Mouse (Mus musculus) CD4-positive helper T cell, adult 2 months (primary cell): Measurements from ENCODE around the gene Selenoh.
A peak's percentile ranks its signal among the peaks of the same experiment; 100 is the strongest.

Experiments used
- DNase-seq: peaks from one replicate; pipeline ENCODE4 v3.0.0-alpha.2; 2012; ENCODE audit warnings: low read depth, missing footprints, low spot score

Gene Selenoh

DNA sequence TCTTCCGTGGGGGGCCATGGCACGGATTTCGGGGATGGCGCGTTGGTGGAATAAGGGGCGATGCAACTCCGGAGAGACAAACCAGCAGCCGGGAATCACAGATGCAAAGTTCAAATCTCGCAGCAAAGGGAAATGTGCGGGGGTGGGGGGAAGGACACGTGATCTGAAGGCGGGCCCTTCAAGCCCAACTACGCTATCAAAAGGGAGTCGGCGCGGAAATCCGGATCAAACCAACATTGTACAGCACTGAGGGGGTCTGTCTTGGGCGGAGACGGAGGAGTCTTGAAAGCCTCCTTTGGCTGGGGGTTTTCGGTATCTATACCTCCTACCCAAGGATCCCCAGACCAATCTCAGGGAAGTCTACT is at the start of gene Selenoh:
Selenoh (minus strand) TSS at position 202 of the 365 bp plus-strand sequence.
- DNase-seq = peak; percentile 91

DNA sequence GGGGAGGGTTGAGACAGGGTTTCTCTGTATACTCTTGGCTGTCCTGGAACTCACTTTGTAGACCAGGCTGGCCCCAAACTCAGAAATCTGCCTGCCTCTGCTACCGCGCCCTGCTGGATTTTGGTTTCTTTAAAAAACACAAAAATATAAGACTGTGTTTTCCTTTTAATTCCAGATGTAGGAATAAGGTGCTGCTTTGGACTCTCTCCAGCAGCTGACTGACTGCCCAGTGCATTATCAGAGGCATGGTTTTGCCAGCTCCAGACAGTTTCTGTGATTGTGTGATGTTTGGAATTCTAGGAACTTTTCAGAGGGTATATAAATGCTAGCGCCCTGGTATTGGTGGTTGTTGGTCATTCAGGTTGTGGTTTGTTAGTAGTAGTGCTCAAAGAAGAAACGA is 46.8 kb upstream of the Selenoh start:
- DNase-seq = no peak

DNA sequence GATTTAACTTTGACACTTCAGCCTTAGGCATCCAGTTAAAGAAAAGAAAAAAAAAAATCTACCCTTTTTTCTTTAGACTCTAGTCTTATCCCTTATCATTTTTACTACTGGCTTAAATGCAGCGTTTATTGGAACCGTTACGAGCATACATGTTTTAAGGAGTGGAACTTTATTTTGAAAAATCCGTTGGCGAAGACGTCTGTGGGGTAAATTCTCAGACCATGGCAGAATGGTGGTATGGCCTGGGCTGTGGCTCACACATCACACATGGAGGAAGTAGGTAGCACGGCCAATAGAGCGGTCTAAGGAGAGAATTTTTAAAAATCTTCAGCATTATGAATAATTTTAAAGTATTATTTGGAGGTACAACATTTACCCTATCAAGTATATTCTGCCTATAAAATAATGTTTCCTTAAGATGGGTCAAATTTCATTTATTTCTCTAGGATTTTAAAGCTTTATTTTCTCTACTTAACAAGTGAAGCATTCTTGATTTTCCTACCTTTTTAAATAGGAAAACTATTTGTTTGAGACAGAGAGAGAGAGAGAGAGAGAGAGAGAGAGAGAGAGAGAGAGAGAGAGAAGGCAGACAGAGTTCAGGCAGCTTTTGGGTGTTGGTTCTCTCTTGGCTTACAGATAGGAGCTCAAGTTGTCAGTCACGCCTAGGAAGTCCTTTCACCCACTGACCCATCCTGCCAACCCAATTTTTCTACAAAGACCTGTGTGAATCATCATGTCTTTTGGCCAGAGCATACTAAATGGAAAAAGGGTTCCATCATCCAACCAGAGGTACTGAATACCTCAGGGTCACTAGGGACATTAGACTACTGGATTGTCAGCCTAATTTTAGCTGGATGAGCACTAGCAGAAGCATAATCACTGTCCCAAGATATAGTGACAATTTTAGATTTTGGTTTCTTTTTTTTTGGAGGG is 46.1 kb upstream of the Selenoh start:
- no peak for DNase-seq

DNA sequence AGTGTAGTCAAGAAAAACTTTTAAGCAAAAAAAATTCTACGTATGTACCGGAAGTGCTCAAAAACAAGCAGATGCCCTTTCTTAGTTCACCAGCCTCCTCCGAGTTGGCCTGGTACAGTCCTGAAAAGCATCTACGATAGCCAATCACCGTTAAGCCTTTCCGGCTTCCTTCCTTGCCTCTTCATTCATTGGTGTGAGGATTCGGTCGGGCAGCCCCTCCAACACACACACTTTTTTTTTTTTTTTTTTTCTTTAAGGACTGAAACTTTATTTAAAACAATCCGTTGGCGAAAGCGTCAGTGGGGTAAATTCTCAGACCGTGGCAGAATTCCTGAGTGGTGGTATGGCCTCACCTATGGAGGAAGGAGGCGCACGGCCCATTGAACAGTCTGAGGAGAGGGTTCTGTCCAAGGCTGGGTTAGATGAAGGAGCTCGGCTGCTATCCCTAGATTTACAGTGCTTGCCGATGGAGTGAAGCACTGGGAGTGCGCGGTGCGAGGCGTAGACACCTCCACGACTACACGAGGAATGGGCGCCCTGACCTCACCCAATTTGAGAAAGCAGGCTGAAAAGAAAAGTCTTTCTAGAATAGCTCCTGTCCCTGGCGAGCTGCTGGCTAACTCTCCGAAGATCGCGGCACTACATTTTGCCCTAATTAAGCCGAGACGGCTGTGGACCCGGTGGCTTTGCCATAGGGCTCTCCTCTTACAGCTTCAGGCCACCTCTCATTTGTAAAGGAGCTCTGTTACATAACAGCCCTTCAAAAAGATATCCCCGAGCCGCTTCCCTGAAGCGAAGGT is 45.2 kb upstream of the Selenoh start:
- peak; percentile 98 for DNase-seq

DNA sequence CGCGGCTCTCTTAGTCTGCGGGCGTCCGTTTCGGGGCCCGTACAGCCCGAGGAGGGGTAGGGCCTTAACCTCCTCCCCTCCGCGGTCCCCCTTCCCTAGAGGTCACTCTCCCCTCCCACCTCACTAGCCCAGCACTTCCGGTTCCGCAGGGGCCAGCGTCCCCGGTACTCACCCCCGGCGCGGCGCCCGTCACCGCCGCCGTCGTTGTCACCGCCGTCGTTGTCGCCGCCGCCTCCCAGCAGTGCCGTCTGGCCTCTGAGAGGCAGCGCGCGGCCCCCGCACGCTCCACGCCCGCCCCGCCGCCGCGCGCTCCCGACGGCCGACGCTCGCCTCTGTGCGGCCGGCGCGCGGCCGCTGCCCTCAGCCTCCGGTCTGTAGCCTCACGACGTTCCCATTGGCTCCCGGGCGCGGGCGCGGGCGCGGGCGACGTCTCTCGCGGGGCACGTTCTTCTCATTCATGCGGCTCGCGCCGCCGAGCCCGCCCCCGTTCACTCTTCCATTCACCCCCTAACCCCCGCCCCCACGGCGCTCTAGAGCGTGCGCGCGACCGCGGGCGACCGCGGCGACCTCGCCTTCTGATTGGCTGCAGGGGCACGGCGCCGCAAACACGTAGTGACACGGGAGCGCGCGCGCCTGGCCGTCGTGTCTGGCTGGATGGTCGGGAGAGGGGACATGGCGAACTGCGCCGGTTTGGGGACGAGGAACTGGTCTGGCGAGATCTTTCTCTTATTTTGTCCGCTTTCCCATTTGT is 44.4 kb upstream of the Selenoh start, which contains the start of gene Zdhhc5:
Zdhhc5 (minus strand) TSS at position 370 of the 751 bp plus-strand sequence.
- DNase-seq = peak; percentile 100

DNA sequence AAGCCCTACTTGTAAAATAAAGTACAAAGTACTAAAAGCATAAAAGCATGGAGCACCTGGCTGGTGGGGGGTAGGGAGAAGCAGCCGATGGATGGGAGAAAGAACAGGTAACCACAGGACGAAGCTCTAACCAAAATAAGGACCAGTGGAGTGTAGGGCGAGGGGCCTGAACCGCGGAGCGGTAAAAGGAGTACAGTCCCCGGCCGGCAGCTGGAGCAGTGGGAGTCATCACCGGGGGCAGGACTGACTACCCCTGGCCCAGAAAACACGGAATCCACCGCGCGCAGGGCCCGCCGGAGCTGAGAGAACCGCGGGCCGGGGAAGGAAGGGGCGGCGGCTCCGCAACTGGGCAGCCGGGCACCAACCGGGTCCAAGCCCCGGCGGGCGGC is 43.8 kb upstream of the Selenoh start:
- no peak for DNase-seq

DNA sequence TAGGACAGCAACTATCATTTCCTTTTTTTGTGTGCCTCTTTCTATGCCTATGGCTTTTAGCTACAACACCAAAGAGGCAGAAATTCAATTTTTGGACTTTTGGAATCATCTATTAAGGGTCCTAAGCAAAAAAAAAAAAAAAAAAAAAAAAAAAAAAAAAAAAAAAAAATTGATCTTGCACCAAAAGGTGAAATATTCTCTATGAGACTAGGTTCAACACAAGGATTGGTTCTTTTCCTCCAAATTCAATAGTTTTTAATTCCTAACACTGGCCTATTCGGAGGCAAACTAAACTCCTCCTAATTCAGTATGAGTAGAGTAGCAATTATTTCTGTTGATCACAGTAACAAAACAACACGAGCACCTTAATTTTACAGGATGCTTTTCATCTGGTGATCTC is 41.3 kb upstream of the Selenoh start:
- DNase-seq = no peak

DNA sequence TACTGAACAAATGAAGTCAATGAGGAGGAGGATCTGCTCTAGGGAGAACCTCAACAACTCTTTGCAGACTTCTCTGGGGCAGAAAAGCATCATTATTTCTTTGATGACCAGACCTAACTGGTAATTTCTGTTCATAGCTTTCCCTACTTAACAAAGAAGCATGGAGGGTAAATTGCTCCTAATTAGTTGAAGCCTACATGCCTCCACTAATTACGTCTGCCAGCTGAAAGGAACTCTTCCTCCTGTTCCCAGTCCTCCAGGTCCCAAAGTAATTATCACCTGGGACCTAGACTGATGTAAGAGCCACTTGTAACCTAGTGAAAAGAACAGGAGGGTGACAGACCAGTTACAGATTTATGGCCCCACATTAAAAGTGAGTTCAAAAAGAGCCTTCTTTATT is 37.0 kb upstream of the Selenoh start:
- DNase-seq = no peak

DNA sequence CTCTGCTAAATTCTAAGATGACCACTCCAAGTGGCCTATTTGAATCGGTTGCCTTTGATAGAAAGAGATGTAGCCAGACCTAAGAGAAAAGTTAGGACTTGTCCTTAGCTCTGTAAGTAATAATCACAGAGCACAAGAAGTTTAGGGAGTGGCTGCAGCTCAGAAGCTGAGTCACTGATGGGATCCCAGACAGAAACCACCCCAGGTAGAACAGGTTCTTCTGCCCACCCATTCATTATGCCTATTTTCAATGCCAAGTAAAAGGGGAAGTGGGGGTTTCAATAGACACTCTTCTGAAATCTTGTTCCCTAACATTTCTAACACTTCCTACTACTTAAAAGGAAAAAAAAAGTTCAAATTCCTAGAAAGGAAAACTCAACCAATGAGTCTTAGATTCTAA is 34.7 kb upstream of the Selenoh start:
- DNase-seq = no peak

DNA sequence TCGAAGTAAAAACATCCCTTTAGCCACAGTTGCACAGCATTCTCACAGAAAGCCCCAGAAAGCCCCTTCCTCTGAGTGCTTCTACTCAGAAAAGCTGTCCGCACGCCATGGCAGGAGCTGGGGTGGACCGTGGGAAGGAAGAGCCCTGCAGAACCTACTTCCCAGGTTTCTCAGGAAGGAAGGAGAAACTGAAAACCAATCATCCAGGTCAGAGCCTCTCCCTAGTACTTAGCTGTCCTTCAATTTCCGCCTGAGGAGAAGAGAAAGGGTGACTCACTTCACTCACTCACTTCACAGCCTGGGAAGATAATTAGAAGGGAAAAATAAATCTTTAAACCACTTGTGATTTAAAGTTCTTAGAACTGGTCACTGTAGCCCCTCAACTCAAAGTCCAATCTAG is 33.8 kb upstream of the Selenoh start:
- no peak for DNase-seq

DNA sequence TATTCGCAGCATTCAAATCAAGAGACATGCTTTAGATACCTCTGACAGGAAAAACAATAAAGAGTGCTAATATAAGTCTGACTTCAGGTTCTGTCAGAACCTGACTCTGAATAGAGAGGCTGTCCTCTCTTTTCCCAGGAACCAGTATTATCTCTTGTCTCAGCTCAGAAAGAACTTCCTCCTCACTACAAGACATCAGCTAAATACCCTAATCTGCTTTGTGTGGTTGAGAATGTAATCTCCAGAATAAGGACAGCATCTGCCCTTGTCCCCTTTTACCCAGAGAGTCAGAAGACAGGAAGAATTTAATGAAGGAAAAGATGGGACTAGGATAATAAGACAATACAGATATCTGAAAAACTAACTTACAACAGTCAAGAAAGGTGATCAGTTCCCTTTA is 32.9 kb upstream of the Selenoh start:
- no peak for DNase-seq

DNA sequence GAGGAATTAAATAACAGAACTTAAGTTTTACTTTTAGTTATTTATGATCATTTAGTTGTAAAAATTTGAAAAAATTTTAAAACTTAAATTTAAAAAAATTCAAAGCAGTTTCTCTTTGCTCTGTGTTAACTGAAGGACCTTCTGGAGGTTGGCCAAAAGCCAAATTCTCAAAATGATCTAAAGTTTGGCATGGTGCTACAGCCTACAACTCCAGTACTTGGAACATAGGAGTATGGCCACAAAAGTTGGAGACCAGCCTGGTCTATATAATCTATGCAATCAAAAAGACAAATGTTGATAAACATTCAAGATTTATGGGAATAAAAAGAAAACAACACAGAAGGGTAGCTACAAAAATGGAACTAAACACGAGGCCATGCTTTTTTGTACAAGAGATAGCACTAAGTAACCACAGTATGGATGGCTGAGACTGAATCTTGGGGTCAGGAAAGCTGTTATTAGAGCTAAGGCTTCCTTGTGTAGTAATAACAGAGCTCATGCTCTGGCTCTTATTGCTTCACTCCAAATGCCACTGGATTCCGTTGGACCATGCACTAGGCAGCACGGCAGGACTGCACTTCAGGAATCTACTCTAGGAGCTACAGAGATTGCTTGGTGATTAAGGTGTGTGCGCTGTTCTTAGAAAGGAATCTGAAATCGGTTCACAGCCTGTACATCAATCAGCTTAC is 24.6 kb upstream of the Selenoh start:
- no peak for DNase-seq

DNA sequence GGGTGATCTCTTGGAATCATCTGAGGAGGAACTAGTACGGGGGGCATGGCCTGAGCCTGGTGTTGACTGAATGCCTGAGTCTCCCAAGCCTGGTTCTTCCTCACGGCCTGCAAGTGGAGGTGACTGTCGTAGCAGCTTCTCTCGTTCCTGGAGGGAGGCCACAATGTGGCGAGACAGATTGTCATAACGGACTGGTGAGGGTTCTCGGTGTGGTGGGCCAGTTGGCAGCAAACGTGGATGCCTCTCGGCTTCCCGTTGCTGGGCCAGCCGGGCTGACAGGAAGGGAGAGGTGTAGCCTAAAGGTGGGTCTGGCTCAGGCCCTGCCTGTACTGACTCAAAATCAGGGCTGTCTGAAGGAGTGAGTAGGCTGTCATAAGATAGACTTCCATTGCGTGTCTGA is 19.5 kb upstream of the Selenoh start:
- DNase-seq = no peak

DNA sequence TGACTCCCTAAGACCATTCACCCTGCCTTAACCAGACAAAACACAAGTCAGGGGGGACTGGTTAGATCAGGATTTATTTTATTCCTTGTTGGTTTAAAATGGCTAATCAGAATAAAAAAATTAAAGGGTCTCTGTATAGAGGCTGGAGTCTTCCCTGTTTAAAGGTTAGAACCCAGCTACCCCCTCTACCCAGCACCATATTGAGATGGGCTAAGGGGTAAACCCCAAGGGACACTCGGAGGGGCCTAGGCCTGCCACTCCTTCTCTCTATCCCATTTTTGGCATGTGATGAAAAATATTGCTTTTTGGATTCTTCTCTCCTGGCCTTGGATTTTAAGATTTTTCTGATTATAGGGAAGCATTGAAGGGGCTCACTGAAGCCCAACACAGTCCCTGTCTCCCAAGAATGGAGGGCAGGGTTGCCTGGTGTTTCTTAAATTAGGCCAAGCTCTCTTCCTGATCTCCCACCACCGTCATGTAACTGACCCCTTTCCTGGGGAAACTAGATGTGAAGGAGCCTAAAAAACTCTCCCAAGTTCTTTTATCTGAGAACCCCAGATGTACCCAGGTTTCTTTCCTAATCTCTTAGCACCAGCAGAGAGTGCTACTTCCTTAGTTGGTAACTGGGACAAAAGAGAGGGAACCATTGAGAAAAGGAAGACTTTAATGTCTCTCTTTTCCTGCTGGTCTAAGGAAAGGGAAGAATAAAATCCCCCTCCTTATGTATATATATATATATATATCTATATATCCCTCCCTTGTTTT is 17.7 kb upstream of the Selenoh start:
- no peak for DNase-seq

DNA sequence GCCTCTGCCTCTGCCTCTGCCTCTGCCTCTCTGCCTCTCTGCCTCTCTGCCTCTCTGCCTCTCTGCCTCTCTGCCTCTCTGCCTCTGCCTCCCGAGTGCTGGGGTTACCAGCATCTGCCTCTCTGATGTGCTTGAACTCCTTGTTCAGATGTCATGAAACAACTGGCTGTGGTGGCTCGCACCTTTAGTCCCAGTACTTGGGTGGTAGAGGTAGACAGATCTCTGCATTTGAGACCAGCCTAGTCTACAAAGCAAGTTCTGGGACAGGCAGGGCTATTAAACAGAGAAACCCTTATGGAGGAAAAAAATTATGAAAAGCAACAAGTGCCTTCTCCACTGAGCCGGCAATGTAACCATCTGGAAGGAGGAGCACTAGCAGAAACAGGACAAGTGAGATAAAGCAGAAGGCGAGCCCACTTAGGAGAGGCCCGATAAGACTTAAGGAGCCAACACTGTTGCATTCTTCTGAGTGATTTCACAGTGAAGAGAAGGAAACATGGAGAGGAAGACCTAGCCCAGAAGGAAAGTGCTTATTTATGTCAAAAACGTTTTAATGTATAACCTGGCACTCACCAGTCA is 12.1 kb upstream of the Selenoh start:
- no peak for DNase-seq

DNA sequence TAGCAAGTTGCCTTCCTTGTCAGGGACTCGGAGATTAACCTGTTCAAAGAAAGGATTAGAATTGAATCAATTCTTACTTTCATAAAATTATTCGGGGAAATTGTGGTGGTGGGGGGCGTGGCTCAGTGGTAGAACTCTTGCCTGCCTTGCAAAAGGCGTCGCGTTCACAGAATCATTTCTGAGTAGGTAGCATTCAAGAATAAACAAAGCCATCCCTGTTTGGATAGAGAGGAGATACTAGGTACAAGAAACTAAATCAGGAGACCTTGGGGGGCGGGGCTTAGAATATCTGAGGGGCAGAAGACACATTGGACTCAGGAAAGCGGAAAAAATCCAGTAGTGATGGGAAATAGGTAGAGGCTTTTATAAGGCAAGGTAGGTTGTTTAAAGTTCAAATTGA is 8.4 kb upstream of the Selenoh start, which contains the start of gene Tmx2:
Tmx2 (minus strand) TSS at position 125 of the 400 bp plus-strand sequence.
- peak; percentile 14 for DNase-seq

DNA sequence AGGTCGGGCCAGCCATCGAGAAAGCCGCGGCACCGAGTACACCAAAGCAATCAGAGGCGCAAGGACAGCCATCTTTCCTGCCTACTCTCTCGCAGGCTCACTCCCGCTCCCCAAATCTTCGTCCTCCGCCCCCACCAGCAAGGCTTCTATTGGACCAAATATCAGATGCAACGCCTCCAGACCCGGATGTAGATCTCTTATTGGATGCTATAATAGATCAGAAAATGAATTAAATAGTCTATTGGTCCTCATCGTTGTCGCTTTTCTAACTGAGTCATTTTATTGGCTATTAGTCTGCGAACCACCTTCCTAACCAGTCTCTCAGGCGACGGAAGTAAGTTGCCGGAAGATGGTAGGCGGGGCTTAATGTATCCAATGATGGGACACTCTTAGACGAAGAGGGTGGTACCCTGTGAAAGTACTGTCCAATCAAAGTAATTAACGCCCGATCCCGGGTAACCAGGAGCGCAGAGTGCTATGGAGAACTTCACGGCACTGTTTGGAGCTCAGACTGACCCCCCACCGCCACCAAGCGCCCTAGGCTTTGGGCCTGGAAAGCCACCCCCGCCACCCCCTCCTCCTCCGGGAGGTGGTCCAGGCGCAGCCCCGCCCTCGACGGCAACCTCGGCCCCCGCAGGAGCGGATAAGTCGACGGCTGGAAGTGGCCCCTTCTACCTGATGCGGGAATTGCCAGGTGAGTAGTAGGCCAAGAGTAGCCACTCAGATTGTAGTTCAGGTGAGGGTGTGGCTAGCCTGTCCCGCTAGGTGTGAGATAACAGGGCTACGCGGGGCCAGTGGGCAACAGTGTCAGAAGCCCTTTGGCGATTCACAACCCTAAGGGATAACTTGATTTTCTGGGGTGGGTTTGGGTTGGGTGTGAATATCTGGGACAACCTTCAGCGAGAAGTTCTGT is 7.7 kb upstream of the Selenoh start, which contains the start of the genes Gm28635 and Med19:
Gm28635 (minus strand) TSS at position 74 of the 913 bp plus-strand sequence.
Med19 (plus strand) TSS at position 435 of the 913 bp plus-strand sequence.
- peak; percentile 99 for DNase-seq

DNA sequence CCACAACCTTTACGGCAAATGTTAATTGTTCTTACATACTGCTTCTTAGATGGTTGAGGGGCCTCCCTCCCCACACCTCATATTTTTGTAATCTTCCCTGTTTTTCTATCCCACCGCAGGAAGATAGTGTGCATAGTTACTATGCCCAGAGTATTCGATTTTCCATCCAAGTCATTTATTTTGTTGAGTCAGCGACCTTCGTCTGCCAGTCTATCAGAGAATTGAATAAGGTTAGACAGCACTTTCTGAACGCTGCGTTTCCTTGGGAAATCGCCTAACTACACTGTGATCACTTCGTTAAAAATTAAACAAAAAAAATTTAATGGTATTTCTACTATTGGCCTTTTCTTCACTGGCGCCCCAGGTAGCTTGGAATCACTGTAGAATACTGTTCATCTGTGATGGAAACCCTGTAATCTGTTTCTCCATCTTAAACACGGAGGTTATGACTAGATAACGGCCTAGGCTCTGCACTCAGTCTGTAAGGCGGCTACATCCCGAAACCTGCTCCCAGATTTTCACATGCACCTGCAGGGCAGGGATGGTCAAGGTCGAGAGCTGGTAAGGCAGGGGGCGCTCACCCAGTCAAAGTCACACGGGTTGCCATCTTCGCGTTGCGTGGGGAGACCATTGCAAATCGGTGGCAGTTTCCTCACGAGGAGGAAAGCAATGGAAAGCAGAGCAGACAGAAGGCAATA is 6.8 kb upstream of the Selenoh start:
- no peak for DNase-seq
